Comparison of ENCODE assay signal across 8 mouse cellular contexts in genomic region chr5:129164091-129164490, GRCm38 (mm10).
DNase-seq lines count a peak whose midpoint lies in the region; ATAC-seq and TF ChIP-seq lines count a peak whose summit lies in the region.

No protein-coding gene starts in this region.

- WGBS in kidney, embryonic 15.5 days, result 6% methylated on average over 10 of the region's 10 CpGs
- WGBS in midbrain, embryonic 15.5 days, result 60% methylated on average over 10 of the region's 10 CpGs
- WGBS in forebrain, embryonic 13.5 days, result 55% methylated on average over 10 of the region's 10 CpGs

- H3K36me3 ChIP-seq in kidney, embryonic 15.5 days, result no peaks in the 10 kb centered on the region
- no peaks in the 10 kb centered on the region for H3K36me3 ChIP-seq in myocyte (ENCODE audit: control insufficient read depth, insufficient read depth)
- H3K36me3 ChIP-seq in midbrain, embryonic 15.5 days (replicated peaks), result no peaks in the 10 kb centered on the region
- no peaks in the 10 kb centered on the region for H3K36me3 ChIP-seq in forebrain, embryonic 13.5 days (ENCODE audit: poor library complexity, severe bottlenecking)

- H3K79me2 ChIP-seq in myocyte (ENCODE audit: control insufficient read depth, insufficient read depth), result no peaks in the 10 kb centered on the region

- peaks cover 51% of the 10 kb centered on the region for H3K4me1 ChIP-seq in kidney, embryonic 15.5 days
- H3K4me1 ChIP-seq in midbrain, embryonic 15.5 days, result no peaks in the 10 kb centered on the region
- H3K4me1 ChIP-seq in forebrain, embryonic 13.5 days, result peaks cover 1% of the 10 kb centered on the region; the same call in 1 of the 2 replicates

- H3K9ac ChIP-seq in kidney, embryonic 15.5 days, result no peak overlapping the region
- no peak overlapping the region for H3K9ac ChIP-seq in midbrain, embryonic 15.5 days
- no peak overlapping the region for H3K9ac ChIP-seq in forebrain, embryonic 13.5 days

- no peak overlapping the region for H3K4me3 ChIP-seq in gastrocnemius, adult 2 months
- H3K4me3 ChIP-seq in kidney, embryonic 15.5 days (replicated peaks), result no peak overlapping the region
- no peak overlapping the region for H3K4me3 ChIP-seq in myocyte
- no peak overlapping the region for H3K4me3 ChIP-seq in midbrain, embryonic 15.5 days
- no peak overlapping the region for H3K4me3 ChIP-seq in forebrain, embryonic 13.5 days

- no peaks in the 10 kb centered on the region for H3K27me3 ChIP-seq in kidney, embryonic 15.5 days
- peaks cover 12% of the 10 kb centered on the region for H3K27me3 ChIP-seq in myocyte (ENCODE audit: control insufficient read depth, insufficient read depth, insufficient read length)
- no peaks in the 10 kb centered on the region for H3K27me3 ChIP-seq in midbrain, embryonic 15.5 days (replicated peaks)
- no peaks in the 10 kb centered on the region for H3K27me3 ChIP-seq in forebrain, embryonic 13.5 days

- H3K27ac ChIP-seq in gastrocnemius, adult 2 months, result peak overlapping the region; percentile 58
- H3K27ac ChIP-seq in kidney, embryonic 15.5 days, result peak overlapping the region; percentile 90
- no peak overlapping the region for H3K27ac ChIP-seq in midbrain, embryonic 15.5 days
- H3K27ac ChIP-seq in forebrain, embryonic 13.5 days, result no peak overlapping the region

- H3K9me3 ChIP-seq in kidney, embryonic 15.5 days (replicated peaks), result no peaks in the 10 kb centered on the region
- H3K9me3 ChIP-seq in midbrain, embryonic 15.5 days, result no peaks in the 10 kb centered on the region
- H3K9me3 ChIP-seq in forebrain, embryonic 13.5 days (replicated peaks), result no peaks in the 10 kb centered on the region

- H3ac ChIP-seq in myocyte (ENCODE audit: control insufficient read depth, insufficient read length), result no peak overlapping the region

- 0 out of 2 replicates have a peak overlapping the region, but pooled peaks have one; percentile 32 for H3K4me2 ChIP-seq in kidney, embryonic 15.5 days
- peak overlapping the region; percentile 54 for H3K4me2 ChIP-seq in myocyte (ENCODE audit: low read depth)
- no peak overlapping the region for H3K4me2 ChIP-seq in midbrain, embryonic 15.5 days
- H3K4me2 ChIP-seq in forebrain, embryonic 13.5 days, result no peak overlapping the region

- no peak for TF ChIP-seq CTCF in gastrocnemius, adult 2 months (IDR thresholded peaks at IDR 0.05)

- intact Hi-C loops in gastrocnemius, adult 2 months (cut with DNase I), result no loop called here

- TF ChIP-seq POLR2A in myocyte (IDR thresholded peaks at IDR 0.05; ENCODE audit: insufficient read length, low read depth), result no peak

- peak; percentile 2 to 21 for DNase-seq in adrenal gland, postnatal 36 days
- peak; percentile 70 for DNase-seq in gastrocnemius, adult 2 months
- no peak for DNase-seq in testis, postnatal 14 days (ENCODE audit: low spot score)

- ATAC-seq in kidney, embryonic 15.5 days (replicated peaks; ENCODE audit: low FRiP score), result peak; percentile 45; the same call in 1 of the 2 replicates
- no peak for ATAC-seq in cerebellum, adult (ENCODE audit: insufficient number of reproducible peaks, low FRiP score, low TSS enrichment)
- ATAC-seq in midbrain, embryonic 15.5 days (replicated peaks), result no peak
- no peak for ATAC-seq in forebrain, embryonic 13.5 days

TF ChIP-seq in myocyte, 11 proteins besides CTCF, POLR2A, EP300 and RAD21:
- TF ChIP-seq MYOG (IDR thresholded peaks at IDR 0.05; ENCODE audit: control insufficient read depth in 1 of 3, insufficient read depth in 1 of 3, insufficient read length in 2 of 3, low read depth in 2 of 3) (no peak), USF1 (IDR thresholded peaks at IDR 0.05; ENCODE audit: low read depth) (no peak), MYOD1 (IDR thresholded peaks at IDR 0.05; ENCODE audit: control insufficient read depth in 1 of 3, insufficient read length in 2 of 3, low read depth in 2 of 3) (peak in 1 of 3 experiments; percentile 12), E2F4 (IDR thresholded peaks at IDR 0.05; ENCODE audit: insufficient read depth) (no peak), TCF3 (IDR thresholded peaks at IDR 0.05; ENCODE audit: insufficient read length, low read depth) (no peak)

Comparison
In these comparisons a context has a peak if more than half of its experiments do, and no peak if none do; other contexts are left out.
1. H3K27ac ChIP-seq: peak in gastrocnemius, adult 2 months (single experiment) and kidney, embryonic 15.5 days (single experiment); none in midbrain, embryonic 15.5 days (single experiment) and forebrain, embryonic 13.5 days (single experiment).
2. H3K4me2 ChIP-seq: peak in kidney, embryonic 15.5 days (single experiment) and myocyte (single experiment); none in midbrain, embryonic 15.5 days (single experiment) and forebrain, embryonic 13.5 days (single experiment).